Mouse (Mus musculus): ENCODE data around the gene Rhobtb1. TPM values are rescaled to one million over a fixed set of nuclear protein-coding genes. Genes with fewer than 3 reads are reported as not detected.
A peak's percentile ranks its signal among the peaks of the same experiment; 100 is the strongest.

Gene Rhobtb1
- polyA plus RNA-seq, 1 experiment = 8.0 TPM

- Histone ChIP-seq H3K4me1 (replicated peaks; ENCODE audit: control insufficient read depth, insufficient read depth, low read length) (peaks cover 11% of the 10 kb centered on the region), H3K27ac (ENCODE audit: control insufficient read depth, insufficient read depth, low read length) (no peak overlapping the region), H3K36me3 (ENCODE audit: control insufficient read depth, insufficient read depth, low read length) (no peaks in the 10 kb centered on the region), H3K4me3 (ENCODE audit: control insufficient read depth, insufficient read depth, low read length) (no peak overlapping the region), H3K27me3 (ENCODE audit: control insufficient read depth, insufficient read depth, low read length) (no peaks in the 10 kb centered on the region)
- 34% methylated on average over 2 of the region's 2 CpGs for WGBS
- DNase-seq = peak; percentile 11
- no peak for TF ChIP-seq POLR2A (IDR thresholded peaks at IDR 0.05; ENCODE audit: control insufficient read depth, extremely low read depth, insufficient read depth, low read length, poor library complexity)
These were observed 9.6 kb downstream of the Rhobtb1 start for GRCm38 (mm10) chr10:69160877-69161276.

- no peak for TF ChIP-seq POLR2A (IDR thresholded peaks at IDR 0.05; ENCODE audit: control insufficient read depth, extremely low read depth, insufficient read depth, low read length, poor library complexity)
- TF ChIP-seq CTCF (IDR thresholded peaks at IDR 0.05; ENCODE audit: borderline replicate concordance, control insufficient read depth, extremely low read depth, insufficient read depth, low read length, poor library complexity) = no peak
- Histone ChIP-seq H3K27me3 (ENCODE audit: control insufficient read depth, insufficient read depth, low read length) (no peaks in the 10 kb centered on the region), H3K4me3 (ENCODE audit: control insufficient read depth, insufficient read depth, low read length) (no peak overlapping the region), H3K36me3 (ENCODE audit: control insufficient read depth, insufficient read depth, low read length) (no peaks in the 10 kb centered on the region), H3K27ac (ENCODE audit: control insufficient read depth, insufficient read depth, low read length) (no peak overlapping the region), H3K4me1 (replicated peaks; ENCODE audit: control insufficient read depth, insufficient read depth, low read length) (peaks cover 13% of the 10 kb centered on the region)
- 92% methylated on average over 3 of the region's 3 CpGs for WGBS
- DNase-seq = no peak
These were observed 10.3 kb downstream of the Rhobtb1 start for GRCm38 (mm10) chr10:69161503-69161902.

- no peak for DNase-seq
- Histone ChIP-seq H3K4me3 (ENCODE audit: control insufficient read depth, insufficient read depth, low read length) (no peak overlapping the region), H3K27ac (ENCODE audit: control insufficient read depth, insufficient read depth, low read length) (no peak overlapping the region), H3K4me1 (replicated peaks; ENCODE audit: control insufficient read depth, insufficient read depth, low read length) (peaks cover 15% of the 10 kb centered on the region), H3K27me3 (ENCODE audit: control insufficient read depth, insufficient read depth, low read length) (no peaks in the 10 kb centered on the region), H3K36me3 (ENCODE audit: control insufficient read depth, insufficient read depth, low read length) (no peaks in the 10 kb centered on the region)
- 88% methylated on average over 5 of the region's 5 CpGs for WGBS
- TF ChIP-seq POLR2A (IDR thresholded peaks at IDR 0.05; ENCODE audit: control insufficient read depth, extremely low read depth, insufficient read depth, low read length, poor library complexity) (no peak), CTCF (IDR thresholded peaks at IDR 0.05; ENCODE audit: borderline replicate concordance, control insufficient read depth, extremely low read depth, insufficient read depth, low read length, poor library complexity) (no peak)
These were observed 11.3 kb downstream of the Rhobtb1 start for GRCm38 (mm10) chr10:69162577-69162976.

- DNase-seq = no peak
- Histone ChIP-seq H3K4me3 (ENCODE audit: control insufficient read depth, insufficient read depth, low read length) (no peak overlapping the region), H3K27me3 (ENCODE audit: control insufficient read depth, insufficient read depth, low read length) (no peaks in the 10 kb centered on the region), H3K36me3 (ENCODE audit: control insufficient read depth, insufficient read depth, low read length) (no peaks in the 10 kb centered on the region), H3K4me1 (replicated peaks; ENCODE audit: control insufficient read depth, insufficient read depth, low read length) (peaks cover 15% of the 10 kb centered on the region), H3K27ac (ENCODE audit: control insufficient read depth, insufficient read depth, low read length) (no peak overlapping the region)
- TF ChIP-seq CTCF (IDR thresholded peaks at IDR 0.05; ENCODE audit: borderline replicate concordance, control insufficient read depth, extremely low read depth, insufficient read depth, low read length, poor library complexity) (no peak), POLR2A (IDR thresholded peaks at IDR 0.05; ENCODE audit: control insufficient read depth, extremely low read depth, insufficient read depth, low read length, poor library complexity) (no peak)
- WGBS = 91% methylated on average over 5 of the region's 5 CpGs
These were observed 12.0 kb downstream of the Rhobtb1 start for GRCm38 (mm10) chr10:69163216-69163615.

GRCm38 (mm10) chr10:69165125-69165524 lies 13.9 kb downstream of the Rhobtb1 start:
- H3K4me3 ChIP-seq (ENCODE audit: control insufficient read depth, insufficient read depth, low read length) = no peak overlapping the region
- peak; percentile 37 for DNase-seq
- H3K4me1 ChIP-seq (replicated peaks; ENCODE audit: control insufficient read depth, insufficient read depth, low read length) = peaks cover 17% of the 10 kb centered on the region
- no peaks in the 10 kb centered on the region for H3K36me3 ChIP-seq (ENCODE audit: control insufficient read depth, insufficient read depth, low read length)
- WGBS = 71% methylated on average over 7 of the region's 7 CpGs
- no peak overlapping the region for H3K27ac ChIP-seq (ENCODE audit: control insufficient read depth, insufficient read depth, low read length)
- TF ChIP-seq POLR2A (IDR thresholded peaks at IDR 0.05; ENCODE audit: control insufficient read depth, extremely low read depth, insufficient read depth, low read length, poor library complexity) = no peak
- no peak for TF ChIP-seq CTCF (IDR thresholded peaks at IDR 0.05; ENCODE audit: borderline replicate concordance, control insufficient read depth, extremely low read depth, insufficient read depth, low read length, poor library complexity)
- no peaks in the 10 kb centered on the region for H3K27me3 ChIP-seq (ENCODE audit: control insufficient read depth, insufficient read depth, low read length)

- Histone ChIP-seq H3K4me3 (ENCODE audit: control insufficient read depth, insufficient read depth, low read length) (no peak overlapping the region), H3K27me3 (ENCODE audit: control insufficient read depth, insufficient read depth, low read length) (no peaks in the 10 kb centered on the region), H3K36me3 (ENCODE audit: control insufficient read depth, insufficient read depth, low read length) (no peaks in the 10 kb centered on the region), H3K27ac (ENCODE audit: control insufficient read depth, insufficient read depth, low read length) (no peak overlapping the region), H3K4me1 (replicated peaks; ENCODE audit: control insufficient read depth, insufficient read depth, low read length) (peaks cover 13% of the 10 kb centered on the region)
- 91% methylated on average over 3 of the region's 3 CpGs for WGBS
- DNase-seq = no peak
- TF ChIP-seq CTCF (IDR thresholded peaks at IDR 0.05; ENCODE audit: borderline replicate concordance, control insufficient read depth, extremely low read depth, insufficient read depth, low read length, poor library complexity) (no peak), POLR2A (IDR thresholded peaks at IDR 0.05; ENCODE audit: control insufficient read depth, extremely low read depth, insufficient read depth, low read length, poor library complexity) (no peak)
These were observed 14.6 kb downstream of the Rhobtb1 start for GRCm38 (mm10) chr10:69165847-69166246.

GRCm38 (mm10) chr10:69166514-69166913 lies 15.3 kb downstream of the Rhobtb1 start:
- no peaks in the 10 kb centered on the region for H3K36me3 ChIP-seq (ENCODE audit: control insufficient read depth, insufficient read depth, low read length)
- no peak overlapping the region for H3K4me3 ChIP-seq (ENCODE audit: control insufficient read depth, insufficient read depth, low read length)
- DNase-seq = no peak
- TF ChIP-seq POLR2A (IDR thresholded peaks at IDR 0.05; ENCODE audit: control insufficient read depth, extremely low read depth, insufficient read depth, low read length, poor library complexity) = no peak
- no peak for TF ChIP-seq CTCF (IDR thresholded peaks at IDR 0.05; ENCODE audit: borderline replicate concordance, control insufficient read depth, extremely low read depth, insufficient read depth, low read length, poor library complexity)
- no peaks in the 10 kb centered on the region for H3K27me3 ChIP-seq (ENCODE audit: control insufficient read depth, insufficient read depth, low read length)
- peaks cover 10% of the 10 kb centered on the region for H3K4me1 ChIP-seq (replicated peaks; ENCODE audit: control insufficient read depth, insufficient read depth, low read length)
- WGBS = 71% methylated on average over 12 of the region's 12 CpGs
- H3K27ac ChIP-seq (ENCODE audit: control insufficient read depth, insufficient read depth, low read length) = no peak overlapping the region

Measured in thymus, adult 2 months (tissue).